Mouse (Mus musculus): ENCODE data around the gene Nrtn. TPM values are rescaled to one million over a fixed set of nuclear protein-coding genes. Genes with fewer than 3 reads are reported as not detected.

Nrtn gene
- polyA plus RNA-seq, 1 experiment from 2014 or later = 19.9 TPM

DNA sequence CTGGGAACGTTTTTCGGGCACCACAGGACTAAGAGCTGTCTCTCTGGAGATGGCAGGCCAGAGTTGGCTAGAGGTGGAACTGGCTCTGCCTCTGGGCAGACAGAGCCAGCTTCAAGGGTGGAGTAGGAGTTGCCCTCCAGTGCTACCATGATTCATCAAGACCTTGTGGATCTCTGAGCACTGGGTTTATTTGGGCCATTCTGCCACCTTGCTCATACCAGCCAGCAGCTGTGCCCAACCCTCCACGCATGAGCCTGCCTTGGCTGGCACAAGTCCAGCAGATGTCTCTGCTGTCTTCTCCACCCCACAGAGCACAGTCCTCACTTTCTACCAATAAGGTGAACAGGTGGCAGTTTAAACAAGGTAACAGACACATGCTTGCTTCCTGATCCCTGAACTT, 31.6 kb upstream of the Nrtn start:
- WGBS = 82% methylated on average over 3 of the region's 3 CpGs
- Histone ChIP-seq H3K9me3 (ENCODE audit: control insufficient read depth, low read length) (no peaks in the 10 kb centered on the region), H3K4me1 (ENCODE audit: control insufficient read depth, insufficient read depth, low read length) (no peaks in the 10 kb centered on the region), H3K4me3 (ENCODE audit: low read depth, low read length) (no peak overlapping the region), H3K9ac (ENCODE audit: low read length) (no peak overlapping the region), H3K27me3 (ENCODE audit: control insufficient read depth, insufficient read depth, low read length) (no peaks in the 10 kb centered on the region), H3K27ac (replicated peaks; ENCODE audit: low read depth, low read length) (no peak overlapping the region), H3K36me3 (ENCODE audit: control insufficient read depth, insufficient read depth, low read length) (no peaks in the 10 kb centered on the region), H3K4me2 (ENCODE audit: low read depth, severe bottlenecking) (no peak overlapping the region)
- DNase-seq (ENCODE audit: low spot score) (no peak), ATAC-seq (ENCODE audit: insufficient number of reproducible peaks, low FRiP score, low TSS enrichment, low read depth) (no peak)

DNA sequence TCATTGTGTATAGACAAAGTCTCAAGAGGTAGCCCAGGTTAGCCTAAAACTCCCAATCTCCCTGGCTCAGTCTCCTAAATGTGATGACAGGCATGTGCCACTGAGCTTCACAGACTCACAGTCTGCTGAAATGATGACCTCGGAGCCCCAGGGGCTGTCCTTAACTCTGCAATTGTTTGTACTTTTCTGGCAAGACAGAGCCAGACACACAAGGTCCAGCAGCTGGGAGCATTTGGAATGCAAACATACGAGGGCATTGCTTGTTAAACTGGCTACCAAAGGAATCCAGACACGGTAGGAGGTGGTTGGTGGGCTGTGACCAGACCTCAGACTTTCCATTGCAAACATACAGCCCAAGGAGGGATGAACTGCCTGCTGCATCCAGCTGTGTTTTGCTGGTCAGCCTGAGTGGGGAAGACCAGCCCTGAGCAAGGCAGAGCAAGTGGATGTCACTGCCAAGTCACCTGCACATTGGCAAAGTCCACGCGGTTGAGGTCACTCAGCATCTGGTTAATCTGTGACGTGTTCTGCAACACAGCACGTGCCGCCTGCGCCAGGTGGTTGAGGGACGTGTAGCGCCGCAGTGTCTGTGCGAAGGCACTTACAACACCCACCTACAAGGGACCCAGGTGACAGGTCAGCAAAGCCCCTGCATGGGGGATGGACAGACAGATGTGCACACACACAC, 23.1 kb upstream of the Nrtn start:
- Histone ChIP-seq H3K27ac (replicated peaks; ENCODE audit: low read depth, low read length) (no peak overlapping the region), H3K27me3 (ENCODE audit: control insufficient read depth, insufficient read depth, low read length) (no peaks in the 10 kb centered on the region), H3K4me3 (ENCODE audit: low read depth, low read length) (no peak overlapping the region), H3K9me3 (ENCODE audit: control insufficient read depth, low read length) (peaks cover 5% of the 10 kb centered on the region; the same call in 1 of the 2 replicates), H3K4me2 (ENCODE audit: low read depth, severe bottlenecking) (no peak overlapping the region), H3K9ac (ENCODE audit: low read length) (no peak overlapping the region), H3K4me1 (ENCODE audit: control insufficient read depth, insufficient read depth, low read length) (no peaks in the 10 kb centered on the region), H3K36me3 (ENCODE audit: control insufficient read depth, insufficient read depth, low read length) (peaks cover 6% of the 10 kb centered on the region)
- ATAC-seq (ENCODE audit: insufficient number of reproducible peaks, low FRiP score, low TSS enrichment, low read depth) (no peak), DNase-seq (ENCODE audit: low spot score) (no peak)
- 87% methylated on average over 13 of the region's 13 CpGs for WGBS

DNA sequence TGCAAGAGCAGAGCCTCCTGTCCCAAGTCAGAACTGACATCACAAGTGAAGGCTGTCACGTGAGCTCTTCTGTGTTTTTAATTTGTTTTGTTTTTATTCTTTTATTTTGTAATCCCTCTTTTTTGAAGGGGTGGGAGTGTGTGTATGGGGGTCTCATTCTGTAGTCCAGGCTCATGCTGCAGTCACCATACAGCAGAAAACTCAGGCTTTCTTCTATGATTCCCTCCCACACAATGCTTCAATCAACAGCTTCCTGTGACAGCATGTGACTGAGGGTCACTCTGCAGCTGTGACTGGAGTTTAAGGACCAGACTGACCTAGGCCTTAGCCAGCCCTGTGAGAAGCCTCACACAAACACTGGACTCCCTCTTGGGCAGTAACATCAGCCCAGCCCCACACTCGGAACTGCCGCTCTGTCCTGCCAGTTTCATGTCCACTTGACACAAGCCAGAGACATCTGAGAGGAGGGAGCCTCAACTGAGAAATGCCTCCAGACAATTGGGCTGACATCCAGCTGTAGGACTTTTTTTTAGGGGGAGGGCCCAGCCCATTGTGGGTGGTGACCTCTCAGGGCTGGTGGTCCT, 21.5 kb upstream of the Nrtn start:
- DNase-seq (ENCODE audit: low spot score) (no peak), ATAC-seq (ENCODE audit: insufficient number of reproducible peaks, low FRiP score, low TSS enrichment, low read depth) (no peak)
- Histone ChIP-seq H3K9ac (ENCODE audit: low read length) (no peak overlapping the region), H3K4me1 (ENCODE audit: control insufficient read depth, insufficient read depth, low read length) (no peaks in the 10 kb centered on the region), H3K27ac (replicated peaks; ENCODE audit: low read depth, low read length) (no peak overlapping the region), H3K4me2 (ENCODE audit: low read depth, severe bottlenecking) (no peak overlapping the region), H3K36me3 (ENCODE audit: control insufficient read depth, insufficient read depth, low read length) (peaks cover 6% of the 10 kb centered on the region), H3K4me3 (ENCODE audit: low read depth, low read length) (no peak overlapping the region), H3K9me3 (ENCODE audit: control insufficient read depth, low read length) (peaks cover 5% of the 10 kb centered on the region; the same call in 1 of the 2 replicates), H3K27me3 (ENCODE audit: control insufficient read depth, insufficient read depth, low read length) (no peaks in the 10 kb centered on the region)
- 38% methylated on average over 3 of the region's 3 CpGs for WGBS

DNA sequence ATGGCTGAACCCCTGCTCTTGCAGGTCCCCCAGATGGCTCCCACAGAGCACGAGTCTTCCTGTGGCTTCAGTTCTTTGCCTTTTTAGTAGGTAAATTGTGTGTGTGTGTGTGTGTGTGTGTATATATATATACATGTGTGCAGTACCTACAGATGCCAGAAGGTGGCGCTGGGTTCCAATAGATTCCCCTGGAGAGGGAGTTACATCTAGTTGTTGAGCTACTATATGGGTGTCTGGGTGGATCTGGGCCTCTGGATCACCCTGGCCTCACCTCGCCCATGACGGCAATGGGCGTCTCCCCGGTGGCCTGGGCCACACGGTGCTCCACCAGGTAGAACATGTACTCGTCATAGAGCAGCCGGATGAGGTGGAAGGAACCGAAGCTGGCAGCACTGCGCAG, 20.2 kb upstream of the Nrtn start:
- Histone ChIP-seq H3K4me3 (ENCODE audit: low read depth, low read length) (no peak overlapping the region), H3K9me3 (ENCODE audit: control insufficient read depth, low read length) (peaks cover 5% of the 10 kb centered on the region; the same call in 1 of the 2 replicates), H3K4me2 (ENCODE audit: low read depth, severe bottlenecking) (no peak overlapping the region), H3K4me1 (ENCODE audit: control insufficient read depth, insufficient read depth, low read length) (no peaks in the 10 kb centered on the region), H3K9ac (ENCODE audit: low read length) (no peak overlapping the region), H3K27ac (replicated peaks; ENCODE audit: low read depth, low read length) (no peak overlapping the region), H3K27me3 (ENCODE audit: control insufficient read depth, insufficient read depth, low read length) (no peaks in the 10 kb centered on the region), H3K36me3 (ENCODE audit: control insufficient read depth, insufficient read depth, low read length) (peaks cover 6% of the 10 kb centered on the region)
- DNase-seq (ENCODE audit: low spot score) (no peak), ATAC-seq (ENCODE audit: insufficient number of reproducible peaks, low FRiP score, low TSS enrichment, low read depth) (no peak)
- 91% methylated on average over 11 of the region's 11 CpGs for WGBS

DNA sequence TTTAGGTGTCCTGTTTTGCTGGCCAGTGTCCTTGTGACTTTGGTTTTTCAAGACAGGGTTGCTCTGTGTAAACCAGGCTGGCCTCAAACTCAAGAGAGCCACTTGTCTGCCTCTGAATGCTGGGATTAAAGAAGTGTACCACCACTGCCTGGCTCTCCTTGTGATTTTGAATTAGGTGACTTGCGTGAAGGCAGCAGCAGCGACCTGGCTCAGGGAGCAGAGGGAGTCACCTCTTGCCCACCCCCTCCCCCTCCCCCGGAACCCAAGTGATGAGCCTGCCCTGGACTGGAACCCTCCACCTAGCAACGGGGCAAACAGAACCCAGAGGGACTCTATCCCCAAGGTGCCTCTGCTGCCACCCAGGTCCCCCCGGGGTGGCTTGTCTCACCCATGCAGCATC, 12.6 kb upstream of the Nrtn start, which contains the start of gene Prr22:
Gene Prr22 (plus strand): TSS at position 301 of the 400 bp plus-strand sequence.
- peaks cover 30% of the 10 kb centered on the region for H3K36me3 ChIP-seq (ENCODE audit: control insufficient read depth, insufficient read depth, low read length)
- H3K4me1 ChIP-seq (ENCODE audit: control insufficient read depth, insufficient read depth, low read length) = 0 out of 2 replicates have a peak, but pooled peaks cover 5% of the 10 kb centered on the region
- no peaks in the 10 kb centered on the region for H3K27me3 ChIP-seq (ENCODE audit: control insufficient read depth, insufficient read depth, low read length)
- no peak within 1 kb of the TSS for H3K4me3 ChIP-seq (ENCODE audit: low read depth, low read length)
- no peaks in the 10 kb centered on the region for H3K9me3 ChIP-seq (ENCODE audit: control insufficient read depth, low read length)
- 90% methylated on average over 5 of the region's 5 CpGs for WGBS
- DNase-seq (ENCODE audit: low spot score) (no peak), ATAC-seq (ENCODE audit: insufficient number of reproducible peaks, low FRiP score, low TSS enrichment, low read depth) (no peak)
- no peak within 1 kb of the TSS for H3K27ac ChIP-seq (replicated peaks; ENCODE audit: low read depth, low read length)
- H3K4me2 ChIP-seq (ENCODE audit: low read depth, severe bottlenecking) = no peak within 1 kb of the TSS
- H3K9ac ChIP-seq (ENCODE audit: low read length) = no peak within 1 kb of the TSS

DNA sequence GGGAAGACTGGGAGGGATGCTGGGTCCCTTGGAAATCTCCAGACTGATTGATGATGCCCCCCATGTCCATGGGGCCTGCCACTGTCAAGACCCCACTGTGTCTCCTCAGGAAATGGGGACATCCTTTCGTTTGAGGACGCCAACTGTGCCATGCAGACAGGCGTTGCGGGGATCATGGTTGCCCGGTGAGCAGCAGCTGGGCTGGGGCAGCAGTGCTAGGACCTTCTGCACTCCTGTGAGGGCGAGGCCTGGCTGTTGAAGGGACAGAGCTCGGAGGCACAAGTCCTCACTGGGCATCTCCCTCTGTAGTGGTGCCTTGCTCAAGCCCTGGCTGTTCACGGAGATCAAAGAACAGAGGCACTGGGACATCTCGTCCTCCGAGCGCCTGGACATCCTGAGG, 11.6 kb upstream of the Nrtn start:
- no peak overlapping the region for H3K4me3 ChIP-seq (ENCODE audit: low read depth, low read length)
- DNase-seq (ENCODE audit: low spot score) (no peak), ATAC-seq (ENCODE audit: insufficient number of reproducible peaks, low FRiP score, low TSS enrichment, low read depth) (no peak)
- H3K36me3 ChIP-seq (ENCODE audit: control insufficient read depth, insufficient read depth, low read length) = peaks cover 30% of the 10 kb centered on the region
- H3K9me3 ChIP-seq (ENCODE audit: control insufficient read depth, low read length) = no peaks in the 10 kb centered on the region
- H3K27ac ChIP-seq (replicated peaks; ENCODE audit: low read depth, low read length) = no peak overlapping the region
- H3K4me2 ChIP-seq (ENCODE audit: low read depth, severe bottlenecking) = no peak overlapping the region
- H3K27me3 ChIP-seq (ENCODE audit: control insufficient read depth, insufficient read depth, low read length) = no peaks in the 10 kb centered on the region
- H3K4me1 ChIP-seq (ENCODE audit: control insufficient read depth, insufficient read depth, low read length) = 0 out of 2 replicates have a peak, but pooled peaks cover 5% of the 10 kb centered on the region
- H3K9ac ChIP-seq (ENCODE audit: low read length) = no peak overlapping the region
- WGBS = 92% methylated on average over 11 of the region's 11 CpGs

DNA sequence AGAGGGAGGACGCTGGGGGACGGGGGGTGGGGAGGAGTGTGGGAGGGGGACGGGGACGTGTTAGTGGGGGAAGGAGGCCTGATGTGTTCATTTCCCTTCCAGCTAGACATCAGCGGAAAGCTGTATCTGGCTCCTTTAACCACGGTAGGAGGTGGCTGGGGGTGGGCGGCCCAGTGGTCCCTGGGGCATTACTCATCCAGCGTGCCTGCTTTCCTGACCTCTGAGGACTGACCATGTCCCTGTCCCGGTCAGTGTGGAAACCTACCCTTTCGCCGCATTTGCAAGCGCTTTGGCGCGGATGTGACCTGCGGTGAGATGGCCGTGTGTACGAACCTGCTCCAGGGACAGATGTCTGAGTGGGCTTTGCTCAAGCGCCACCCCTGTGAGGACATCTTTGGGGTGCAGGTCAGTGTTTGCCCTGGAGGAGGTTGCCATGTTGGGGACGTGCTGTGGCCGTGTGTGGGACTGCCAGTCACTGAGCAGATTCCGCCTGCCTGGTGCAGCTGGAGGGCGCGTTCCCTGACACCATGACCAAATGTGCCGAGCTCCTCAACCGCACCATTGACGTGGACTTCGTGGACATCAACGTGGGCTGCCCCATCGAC, 10.3 kb upstream of the Nrtn start:
- Histone ChIP-seq H3K4me3 (ENCODE audit: low read depth, low read length) (no peak overlapping the region), H3K4me1 (ENCODE audit: control insufficient read depth, insufficient read depth, low read length) (0 out of 2 replicates have a peak, but pooled peaks cover 5% of the 10 kb centered on the region), H3K9ac (ENCODE audit: low read length) (no peak overlapping the region), H3K36me3 (ENCODE audit: control insufficient read depth, insufficient read depth, low read length) (peaks cover 30% of the 10 kb centered on the region), H3K27ac (replicated peaks; ENCODE audit: low read depth, low read length) (no peak overlapping the region), H3K9me3 (ENCODE audit: control insufficient read depth, low read length) (no peaks in the 10 kb centered on the region), H3K4me2 (ENCODE audit: low read depth, severe bottlenecking) (no peak overlapping the region), H3K27me3 (ENCODE audit: control insufficient read depth, insufficient read depth, low read length) (no peaks in the 10 kb centered on the region)
- 94% methylated on average over 29 of the region's 29 CpGs for WGBS
- ATAC-seq (ENCODE audit: insufficient number of reproducible peaks, low FRiP score, low TSS enrichment, low read depth) = no peak
- no peak for DNase-seq (ENCODE audit: low spot score)

DNA sequence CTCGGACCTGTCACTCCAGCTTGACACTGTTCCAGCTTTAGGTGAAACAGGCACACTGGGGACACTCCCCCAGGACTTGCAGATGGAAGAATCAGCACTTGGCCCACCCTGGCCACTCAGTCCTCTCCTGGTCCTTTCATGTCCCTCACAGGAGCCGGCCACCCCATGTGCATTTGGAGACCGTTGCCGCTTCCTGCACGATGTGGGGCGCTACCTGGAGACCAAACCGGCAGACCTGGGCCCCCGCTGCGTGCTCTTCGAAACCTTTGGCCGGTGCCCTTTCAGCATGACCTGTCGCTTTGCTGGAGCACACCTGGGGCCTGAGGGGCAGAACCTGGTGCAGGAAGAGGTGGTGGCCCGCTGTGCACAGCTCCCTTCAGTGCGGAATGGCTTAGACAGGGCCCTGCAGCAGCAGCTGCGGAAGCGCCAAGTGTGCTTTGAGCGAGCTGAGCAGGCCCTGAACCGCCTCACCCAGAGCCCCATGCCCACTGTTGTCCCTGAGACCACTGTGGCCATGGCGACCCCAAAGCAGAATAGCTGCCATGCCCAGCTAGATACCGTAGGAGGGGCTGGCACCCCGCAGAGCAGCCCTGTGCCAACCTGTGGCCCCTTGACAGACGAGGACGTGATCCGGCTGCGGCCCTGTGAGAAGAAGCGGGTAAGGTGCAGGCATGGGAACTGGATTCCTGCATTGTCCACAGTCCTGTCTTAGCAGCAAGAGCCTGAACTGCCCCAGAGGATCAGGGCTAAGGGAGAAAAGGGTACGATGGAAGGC, 9.5 kb upstream of the Nrtn start:
- Histone ChIP-seq H3K36me3 (ENCODE audit: control insufficient read depth, insufficient read depth, low read length) (peaks cover 30% of the 10 kb centered on the region), H3K4me3 (ENCODE audit: low read depth, low read length) (no peak overlapping the region), H3K27me3 (ENCODE audit: control insufficient read depth, insufficient read depth, low read length) (no peaks in the 10 kb centered on the region), H3K9me3 (ENCODE audit: control insufficient read depth, low read length) (no peaks in the 10 kb centered on the region), H3K4me2 (ENCODE audit: low read depth, severe bottlenecking) (no peak overlapping the region), H3K9ac (ENCODE audit: low read length) (no peak overlapping the region), H3K4me1 (ENCODE audit: control insufficient read depth, insufficient read depth, low read length) (peaks cover 10% of the 10 kb centered on the region; the same call in 1 of the 2 replicates), H3K27ac (replicated peaks; ENCODE audit: low read depth, low read length) (no peak overlapping the region)
- 92% methylated on average over 27 of the region's 27 CpGs for WGBS
- ATAC-seq (ENCODE audit: insufficient number of reproducible peaks, low FRiP score, low TSS enrichment, low read depth) = no peak
- no peak for DNase-seq (ENCODE audit: low spot score)
